Mouse (Mus musculus) liver, embryonic 12.5 days (tissue): ENCODE results near the gene Cideb. TPM values are rescaled to one million over a fixed set of nuclear protein-coding genes. Genes with fewer than 3 reads are reported as not detected.
A peak's percentile ranks its signal among the peaks of the same experiment; 100 is the strongest.

Experiments
- ATAC-seq: fragments of 200-750 bp; cut with Nextera tagmentation; 2 replicates; pipeline ENCODE4 v1.8.0; 2017; ENCODE audit warnings: moderate number of reproducible peaks, mild to moderate bottlenecking, moderate library complexity
- H3K27ac ChIP-seq: fragments of 300-500 bp; sonication (generic); 2 replicates; pipeline ENCODE4 v1.5.1; 2016; ENCODE audit warnings: mild to moderate bottlenecking
- H3K27me3 ChIP-seq: fragments of 300-500 bp; sonication (generic); replicated peaks from 2 replicates; pipeline ENCODE4 v1.6.1; 2016; ENCODE audit warnings: mild to moderate bottlenecking, moderate library complexity
- H3K36me3 ChIP-seq: fragments of 300-500 bp; sonication (generic); 2 replicates; pipeline ENCODE4 v1.6.1; 2016; ENCODE audit warnings: mild to moderate bottlenecking, moderate library complexity
- H3K4me1 ChIP-seq: fragments of 300-500 bp; sonication (generic); 2 replicates; pipeline ENCODE4 v1.6.1; 2016
- H3K4me2 ChIP-seq: fragments of 300-500 bp; sonication (generic); 2 replicates; pipeline ENCODE4 v1.6.1; 2016; ENCODE audit warnings: mild to moderate bottlenecking, moderate library complexity
- H3K4me3 ChIP-seq: fragments of 300-500 bp; sonication (generic); 2 replicates; pipeline ENCODE4 v1.5.1; 2016; ENCODE audit warnings: mild to moderate bottlenecking, moderate library complexity
- H3K9ac ChIP-seq: fragments of 300-500 bp; sonication (generic); 2 replicates; pipeline ENCODE4 v1.6.1; 2016; ENCODE audit warnings: mild to moderate bottlenecking, moderate library complexity
- H3K9me3 ChIP-seq: fragments of 300-500 bp; sonication (generic); replicated peaks from 2 replicates; pipeline ENCODE4 v1.6.1; 2016; ENCODE audit warnings: mild to moderate bottlenecking, moderate library complexity
- WGBS: fragments of 180-500 bp; shearing (Covaris S2); methylation state at CpG from one replicate; pipeline ENCODE4 v1.1.7; 2016; ENCODE audit not compliant: insufficient replicate concordance; 5-methylcytosine and 5-hydroxymethylcytosine counted together
- polyA plus RNA-seq: library from polyadenylated mRNA; unstranded; fragments of >200 nt; fragmentation: Nextera tagmentation; extraction: Ambion mirVana; gene quantifications from 2 replicates; pipeline ENCODE4 v1.2.1, GENCODE M21; 2016

Gene Cideb
- polyA plus RNA-seq = 10.7 and 11.2 TPM in 2 replicates

DNA sequence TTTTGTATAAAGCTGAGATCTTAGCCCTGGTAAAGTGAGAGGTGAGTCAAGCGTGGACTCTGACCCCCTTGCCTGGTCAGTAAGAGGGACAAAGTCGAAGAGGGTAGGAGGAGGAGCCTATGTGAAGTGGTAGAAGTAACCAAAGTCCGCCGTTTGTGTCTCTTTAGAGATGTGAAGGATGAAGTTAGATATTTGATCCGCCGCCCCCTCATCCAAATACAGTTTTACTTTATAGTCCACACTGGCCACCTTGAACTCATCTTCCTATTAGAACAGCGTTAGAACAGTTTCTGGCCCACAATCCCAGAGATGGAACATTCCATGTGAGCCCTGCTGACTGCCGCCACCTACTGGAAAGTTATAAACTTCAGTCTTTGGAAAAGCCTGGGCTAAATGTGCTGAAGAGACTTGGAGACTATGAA lies at the start of gene Cideb:
Gene Cideb (minus strand): TSS at position 96 of the 422 bp plus-strand sequence.
- peak; percentile 21 for ATAC-seq
- H3K4me2 ChIP-seq = peak within 1 kb of the TSS; percentile 50
- WGBS = 11% methylated on average over 8 of the region's 8 CpGs
- peaks cover 27% of the 10 kb centered on the region for H3K27me3 ChIP-seq
- H3K4me3 ChIP-seq = peak within 1 kb of the TSS; percentile 29
- no peak within 1 kb of the TSS; the same call in none of the 2 replicates for H3K9ac ChIP-seq
- H3K4me1 ChIP-seq = peaks cover 45% of the 10 kb centered on the region
- no peaks in the 10 kb centered on the region for H3K9me3 ChIP-seq
- H3K36me3 ChIP-seq = peaks cover 35% of the 10 kb centered on the region
- peak within 1 kb of the TSS; percentile 66 for H3K27ac ChIP-seq

GRCm38 (mm10) chr14:55795380-55796163 lies 37.3 kb upstream of the Cideb start:
- peaks cover 11% of the 10 kb centered on the region for H3K4me1 ChIP-seq
- 0 out of 2 replicates have a peak overlapping the region, but pooled peaks have one; percentile 9 for H3K4me2 ChIP-seq
- peak; percentile 35; the same call in 1 of the 2 replicates for ATAC-seq
- H3K4me3 ChIP-seq = no peak overlapping the region
- H3K9me3 ChIP-seq = no peaks in the 10 kb centered on the region
- H3K9ac ChIP-seq = no peak overlapping the region
- H3K27me3 ChIP-seq = no peaks in the 10 kb centered on the region
- no peaks in the 10 kb centered on the region for H3K36me3 ChIP-seq
- no peak overlapping the region; the same call in 1 of the 2 replicates for H3K27ac ChIP-seq
- 54% methylated on average over 15 of the region's 15 CpGs for WGBS

GRCm38 (mm10) chr14:55793946-55794345 lies 35.7 kb upstream of the Cideb start:
- peaks cover 12% of the 10 kb centered on the region for H3K4me1 ChIP-seq
- H3K4me2 ChIP-seq = no peak overlapping the region
- H3K9ac ChIP-seq = no peak overlapping the region
- no peaks in the 10 kb centered on the region for H3K9me3 ChIP-seq
- no peak overlapping the region for H3K27ac ChIP-seq
- no peak for ATAC-seq
- H3K36me3 ChIP-seq = no peaks in the 10 kb centered on the region
- WGBS = 44% methylated on average over 2 of the region's 2 CpGs
- no peak overlapping the region for H3K4me3 ChIP-seq
- no peaks in the 10 kb centered on the region; the same call in 1 of the 2 replicates for H3K27me3 ChIP-seq

DNA sequence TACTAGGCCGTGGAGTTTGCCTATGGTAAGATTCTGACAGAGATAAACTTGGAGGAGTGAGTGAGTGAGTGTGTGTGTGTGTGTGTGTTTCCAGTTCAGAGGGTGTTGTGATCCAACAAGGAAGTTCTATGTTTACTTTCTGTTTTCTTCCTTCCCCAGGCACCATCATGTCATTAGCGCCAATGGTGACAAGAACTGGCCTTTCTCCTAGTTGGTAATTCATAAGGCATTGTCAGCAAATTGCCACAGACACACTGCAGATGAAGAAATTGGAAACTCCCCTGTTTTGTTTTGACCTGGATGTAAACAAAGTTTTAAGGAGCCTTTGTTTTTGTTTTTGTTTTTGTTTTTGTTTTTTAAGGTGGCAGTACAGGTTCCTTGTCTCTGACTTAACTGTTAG lies 35.2 kb upstream of the Cideb start:
- ATAC-seq = no peak
- no peak overlapping the region for H3K9ac ChIP-seq
- no peak overlapping the region for H3K27ac ChIP-seq
- H3K27me3 ChIP-seq = no peaks in the 10 kb centered on the region; the same call in 1 of the 2 replicates
- no peak overlapping the region for H3K4me2 ChIP-seq
- 54% methylated on average over 2 of the region's 2 CpGs for WGBS
- no peak overlapping the region for H3K4me3 ChIP-seq
- no peaks in the 10 kb centered on the region for H3K9me3 ChIP-seq
- peaks cover 17% of the 10 kb centered on the region for H3K4me1 ChIP-seq
- no peaks in the 10 kb centered on the region for H3K36me3 ChIP-seq

DNA sequence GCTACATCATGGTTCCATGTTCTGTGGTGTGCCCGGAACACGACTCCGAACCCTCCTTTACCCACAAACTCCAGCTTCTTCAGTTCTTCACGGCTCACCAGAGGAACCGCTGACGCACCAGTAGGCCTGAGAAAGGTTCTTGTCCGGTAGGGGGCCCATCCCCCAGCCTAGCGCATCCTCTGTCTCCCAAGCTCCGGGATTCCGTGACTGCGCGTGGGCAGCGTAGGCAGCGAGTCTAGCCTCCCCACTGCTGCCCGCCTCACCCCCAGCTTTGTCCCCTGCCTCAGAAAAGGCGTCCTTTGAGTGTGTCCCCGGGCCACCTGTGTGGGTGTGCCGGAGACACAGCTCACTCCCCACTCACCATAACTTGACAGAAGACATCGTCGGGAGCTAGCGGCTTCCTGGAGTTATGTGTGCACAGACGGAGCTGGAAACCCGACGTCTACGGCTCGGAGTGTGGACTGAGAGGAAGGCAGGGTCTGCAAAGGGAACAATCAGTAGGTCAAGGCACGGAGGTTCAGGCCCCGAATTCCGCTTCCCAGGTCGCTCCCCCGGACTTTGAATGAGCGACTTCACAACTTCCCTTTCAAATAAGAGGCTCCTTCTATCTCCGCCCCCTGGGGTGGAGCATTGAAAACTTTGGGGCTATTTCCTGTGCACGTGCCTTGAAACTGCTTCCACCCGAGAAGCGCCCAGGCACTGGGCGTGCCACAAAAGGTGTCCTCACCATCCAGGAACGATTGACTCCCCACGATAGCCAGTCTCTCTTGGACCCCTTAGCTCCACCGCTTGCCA lies 30.2 kb upstream of the Cideb start, which contains the start of gene Ripk3:
Gene Ripk3 (minus strand): TSS at position 610 of the 795 bp plus-strand sequence.
- Histone ChIP-seq H3K9ac (peak within 1 kb of the TSS; percentile 67), H3K27ac (no peak within 1 kb of the TSS), H3K27me3 (peaks cover 48% of the 10 kb centered on the region), H3K4me2 (peak within 1 kb of the TSS; percentile 88), H3K9me3 (no peaks in the 10 kb centered on the region), H3K36me3 (peaks cover 8% of the 10 kb centered on the region; the same call in 1 of the 2 replicates), H3K4me1 (peaks cover 25% of the 10 kb centered on the region), H3K4me3 (peak within 1 kb of the TSS; percentile 62)
- WGBS = 2% methylated on average over 40 of the region's 40 CpGs
- ATAC-seq = peak; percentile 70

GRCm38 (mm10) chr14:55787731-55788130 lies 29.5 kb upstream of the Cideb start:
- Histone ChIP-seq H3K4me1 (peaks cover 27% of the 10 kb centered on the region), H3K36me3 (peaks cover 8% of the 10 kb centered on the region; the same call in 1 of the 2 replicates), H3K4me3 (peak overlapping the region; percentile 62), H3K9me3 (no peaks in the 10 kb centered on the region), H3K4me2 (peak overlapping the region; percentile 88), H3K9ac (peak overlapping the region; percentile 67), H3K27ac (no peak overlapping the region), H3K27me3 (peaks cover 55% of the 10 kb centered on the region)
- 40% methylated on average over 11 of the region's 11 CpGs for WGBS
- ATAC-seq = no peak

DNA sequence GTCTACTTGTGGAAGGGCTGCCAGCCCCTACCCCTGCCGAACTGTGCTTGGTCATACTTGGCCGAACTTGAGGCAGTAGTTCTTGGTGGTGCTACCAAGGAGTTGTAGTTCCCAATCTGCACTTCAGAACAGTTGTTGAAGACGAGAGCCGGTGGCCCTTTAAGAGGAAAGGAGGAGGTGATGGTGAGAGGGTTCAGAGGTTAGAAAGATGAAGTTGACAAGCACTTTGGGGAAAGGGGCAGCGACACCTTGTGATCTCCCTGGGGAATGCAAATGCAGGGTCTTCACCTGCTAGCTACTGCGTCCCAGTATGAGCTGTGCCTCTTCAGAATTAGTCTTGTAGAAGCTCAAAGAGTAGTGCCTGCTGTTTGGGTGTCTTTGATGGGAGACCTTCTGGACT lies 26.9 kb upstream of the Cideb start:
- WGBS = 44% methylated on average over 6 of the region's 6 CpGs
- Histone ChIP-seq H3K4me3 (no peak overlapping the region), H3K4me2 (no peak overlapping the region), H3K36me3 (peaks cover 8% of the 10 kb centered on the region; the same call in 1 of the 2 replicates), H3K9me3 (no peaks in the 10 kb centered on the region), H3K9ac (no peak overlapping the region), H3K27me3 (peaks cover 77% of the 10 kb centered on the region), H3K27ac (no peak overlapping the region), H3K4me1 (peaks cover 45% of the 10 kb centered on the region)
- ATAC-seq = no peak

- H3K4me2 ChIP-seq = peak within 1 kb of the TSS; percentile 44
- H3K4me1 ChIP-seq = peaks cover 43% of the 10 kb centered on the region
- H3K4me3 ChIP-seq = peak within 1 kb of the TSS; percentile 31
- H3K27me3 ChIP-seq = peaks cover 78% of the 10 kb centered on the region
- H3K27ac ChIP-seq = no peak within 1 kb of the TSS
- ATAC-seq = no peak
- no peak within 1 kb of the TSS for H3K9ac ChIP-seq
- H3K9me3 ChIP-seq = no peaks in the 10 kb centered on the region
- 9% methylated on average over 13 of the region's 13 CpGs for WGBS
- peaks cover 8% of the 10 kb centered on the region; the same call in 1 of the 2 replicates for H3K36me3 ChIP-seq
Observed at GRCm38 (mm10) chr14:55783958-55784235, 25.6 kb upstream of the Cideb start, which contains the start of gene Adcy4. Gene Adcy4 (minus strand): TSS chr14:55784095.

DNA sequence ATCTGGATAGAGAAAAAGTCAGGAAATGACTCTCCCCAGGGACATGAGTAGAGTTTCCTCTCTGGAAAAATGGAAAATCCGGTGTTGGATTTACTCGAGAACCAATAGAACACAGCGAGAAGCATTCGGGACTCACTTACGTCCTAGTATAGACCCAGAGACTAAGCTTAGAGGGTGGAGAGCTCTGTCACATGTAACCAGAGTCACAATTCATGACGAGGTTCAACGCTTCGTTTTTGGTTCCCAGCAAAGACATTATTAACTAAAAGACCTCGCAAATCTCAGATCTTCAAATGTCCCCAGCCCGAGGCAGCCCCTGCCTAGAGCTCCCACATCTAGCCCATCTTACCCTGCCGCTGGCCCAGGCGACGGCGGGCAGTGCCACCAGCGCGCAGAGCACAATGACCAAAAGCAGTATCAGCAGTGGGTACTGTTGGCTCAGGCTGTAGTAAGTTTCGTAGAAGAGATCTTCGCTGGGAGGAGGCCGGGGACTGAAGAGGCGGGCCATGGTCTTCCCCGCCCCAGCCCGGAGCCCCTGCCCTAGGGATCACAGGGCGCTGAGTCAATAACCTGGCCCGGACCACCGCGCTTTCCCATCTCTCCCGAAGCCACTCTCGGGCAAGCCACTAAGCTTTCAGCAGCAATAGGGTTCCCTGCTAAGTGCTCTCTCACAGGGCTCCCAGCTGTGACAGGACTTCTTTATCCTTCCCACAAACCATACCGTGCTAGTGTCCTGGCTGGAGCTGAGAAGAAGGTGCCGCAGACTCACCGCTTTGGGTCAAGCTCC lies 25.1 kb upstream of the Cideb start:
- 6% methylated on average over 31 of the region's 31 CpGs for WGBS
- Histone ChIP-seq H3K9me3 (no peaks in the 10 kb centered on the region), H3K4me1 (peaks cover 37% of the 10 kb centered on the region), H3K9ac (no peak overlapping the region), H3K4me3 (peak overlapping the region; percentile 31), H3K36me3 (peaks cover 8% of the 10 kb centered on the region; the same call in 1 of the 2 replicates), H3K4me2 (peak overlapping the region; percentile 44), H3K27ac (no peak overlapping the region), H3K27me3 (peaks cover 83% of the 10 kb centered on the region)
- no peak for ATAC-seq

GRCm38 (mm10) chr14:55782361-55782960 lies 24.2 kb upstream of the Cideb start:
- 54% methylated on average over 9 of the region's 9 CpGs for WGBS
- H3K4me2 ChIP-seq = peak overlapping the region; percentile 44; the same call in 1 of the 2 replicates
- no peak overlapping the region for H3K9ac ChIP-seq
- no peak overlapping the region for H3K27ac ChIP-seq
- no peak for ATAC-seq
- H3K4me1 ChIP-seq = peaks cover 32% of the 10 kb centered on the region
- H3K4me3 ChIP-seq = no peak overlapping the region
- H3K27me3 ChIP-seq = peaks cover 75% of the 10 kb centered on the region
- H3K9me3 ChIP-seq = no peaks in the 10 kb centered on the region
- peaks cover 8% of the 10 kb centered on the region; the same call in 1 of the 2 replicates for H3K36me3 ChIP-seq

DNA sequence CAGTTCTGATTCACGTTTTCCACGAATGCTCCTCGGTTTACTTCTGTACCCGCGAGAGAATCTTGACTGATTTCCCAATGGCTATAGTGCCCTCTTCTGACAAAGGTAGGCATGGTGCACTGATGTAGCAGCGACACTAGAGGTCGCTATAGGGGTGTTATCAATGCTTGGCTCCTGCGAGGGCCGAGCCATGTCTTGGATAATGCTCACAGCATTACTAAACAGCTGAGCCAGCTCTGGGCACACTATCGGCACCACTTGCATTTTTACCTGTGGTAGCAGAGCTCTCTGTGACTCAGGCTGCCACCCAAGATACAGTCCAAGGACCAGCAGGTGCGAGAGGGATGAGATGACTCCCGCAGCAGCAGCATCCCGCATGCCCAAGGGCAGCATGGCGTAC lies 23.1 kb upstream of the Cideb start:
- Histone ChIP-seq H3K9me3 (no peaks in the 10 kb centered on the region), H3K36me3 (peaks cover 8% of the 10 kb centered on the region; the same call in 1 of the 2 replicates), H3K4me1 (peaks cover 43% of the 10 kb centered on the region), H3K4me2 (peak overlapping the region; percentile 30), H3K27me3 (peaks cover 63% of the 10 kb centered on the region), H3K4me3 (no peak overlapping the region), H3K27ac (no peak overlapping the region), H3K9ac (no peak overlapping the region)
- peak; percentile 64 for ATAC-seq
- 16% methylated on average over 14 of the region's 14 CpGs for WGBS
